Mouse (Mus musculus) T-helper 1 cell (primary cell): Measurements from ENCODE around the gene Fcf1.

Experiments
- in situ Hi-C: fragments of 300-600 bp; cut with MboI, MseI; formaldehyde crosslinking; loops from one replicate; pipeline ENCODE4 v1.15.1; 2025; ENCODE audit warnings: high pct_unique_total_duplicates

Gene Fcf1

GRCm38 (mm10) chr12:84968831-84969655 is 1.7 kb upstream of the Fcf1 start:
- in situ Hi-C loops: no loop called here

DNA sequence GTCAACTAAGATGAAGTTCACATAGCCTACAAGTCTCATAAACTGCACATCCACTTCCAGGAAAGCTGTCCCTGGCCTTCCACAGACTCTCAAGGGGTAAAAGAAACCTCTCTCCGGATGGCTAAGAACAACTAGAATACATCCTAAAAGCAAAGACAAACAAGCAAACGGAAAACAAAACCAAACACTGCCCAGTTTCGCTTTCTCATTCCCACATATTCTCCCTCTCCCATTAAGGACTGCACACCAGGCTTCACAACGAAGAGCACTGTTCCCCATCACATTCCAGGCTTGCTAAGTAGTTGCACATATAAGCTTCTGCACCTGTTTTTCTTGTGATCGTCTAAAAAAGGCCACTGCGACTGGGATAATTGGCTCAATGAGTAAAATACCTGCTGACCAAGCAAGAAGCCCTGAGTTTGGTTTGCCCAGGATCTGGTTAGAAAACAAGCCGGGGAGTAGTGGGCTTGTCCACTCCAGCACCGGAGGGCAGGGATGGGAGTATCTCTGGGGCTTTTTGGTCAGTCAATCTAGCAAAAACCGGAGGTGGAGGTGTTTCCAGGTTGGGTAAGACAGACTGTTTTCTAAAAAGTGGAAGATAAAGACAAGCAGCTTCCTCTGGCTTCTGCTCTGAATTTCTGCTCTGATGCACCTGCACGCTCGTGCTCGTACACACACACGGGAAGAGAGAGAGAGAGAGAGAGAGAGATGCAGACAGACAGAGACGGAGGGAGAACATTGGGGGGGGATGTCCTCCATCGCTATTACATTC is 855 bp upstream of the Fcf1 start:
- in situ Hi-C loops: no loop called here

GRCm38 (mm10) chr12:84979264-84979862 is 8.7 kb downstream of the Fcf1 start:
- in situ Hi-C loops: no loop called here

DNA sequence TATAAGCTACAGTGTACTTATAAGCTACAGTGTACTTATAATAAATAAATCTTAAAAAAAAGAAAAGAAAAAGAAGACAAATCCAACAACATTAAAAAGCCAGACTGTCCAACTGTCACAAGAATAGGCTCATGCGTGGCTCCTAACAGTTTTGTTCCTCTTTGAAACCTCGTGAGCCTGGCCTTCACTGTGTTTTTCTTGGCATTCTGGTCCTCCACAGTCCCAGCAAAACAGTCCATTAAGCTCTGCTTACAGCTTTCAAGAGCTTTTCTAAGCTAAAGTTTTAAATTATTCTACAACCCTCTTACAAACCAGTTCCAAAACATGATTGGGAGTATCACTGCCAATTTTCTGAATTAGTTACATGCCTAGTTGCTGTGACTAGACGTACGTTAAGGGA is 18.8 kb downstream of the Fcf1 start:
- in situ Hi-C loops: loop anchor here (10.0 kb wide), 1 partner anchor 1065 kb away; the partner anchor contains the start of gene Numb

- in situ Hi-C loops: loop anchor here (10.0 kb wide), 1 partner anchor 480 kb away; the partner anchor contains the start of gene Fos
Measured at GRCm38 (mm10) chr12:84995112-84995761, 24.5 kb downstream of the Fcf1 start.

DNA sequence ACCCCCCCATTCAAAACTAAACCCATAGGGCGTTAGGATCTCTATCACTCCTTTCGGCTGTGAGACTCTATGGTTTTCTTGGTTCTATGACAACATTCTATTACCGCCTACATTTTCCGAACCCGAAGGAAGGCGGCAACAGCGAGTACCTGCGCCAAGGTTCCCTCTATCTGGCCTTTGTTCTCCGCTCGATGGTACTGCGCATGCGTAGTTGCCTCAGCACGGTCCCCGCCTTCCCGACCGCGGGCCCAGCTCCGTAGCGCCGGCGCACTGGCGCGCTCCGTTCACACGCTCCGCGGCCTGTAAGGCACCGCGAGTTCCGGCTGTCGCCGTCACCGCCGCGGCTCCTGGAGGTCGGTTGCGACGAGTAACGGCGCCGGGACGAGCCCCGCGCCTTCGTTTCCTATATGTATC is 25.4 kb downstream of the Fcf1 start, which contains the start of gene Ylpm1:
Gene Ylpm1, plus strand, starts transcription at position 239 of the 414 bp plus-strand sequence.
- in situ Hi-C loops: loop anchor here (10.0 kb wide), 1 partner anchor 479 kb away; the partner anchor contains the start of gene Fos

GRCm38 (mm10) chr12:84996501-84997398 is 26.1 kb downstream of the Fcf1 start:
- in situ Hi-C loops: loop anchor here (10.0 kb wide), 1 partner anchor 478 kb away; the partner anchor contains the start of gene Fos

DNA sequence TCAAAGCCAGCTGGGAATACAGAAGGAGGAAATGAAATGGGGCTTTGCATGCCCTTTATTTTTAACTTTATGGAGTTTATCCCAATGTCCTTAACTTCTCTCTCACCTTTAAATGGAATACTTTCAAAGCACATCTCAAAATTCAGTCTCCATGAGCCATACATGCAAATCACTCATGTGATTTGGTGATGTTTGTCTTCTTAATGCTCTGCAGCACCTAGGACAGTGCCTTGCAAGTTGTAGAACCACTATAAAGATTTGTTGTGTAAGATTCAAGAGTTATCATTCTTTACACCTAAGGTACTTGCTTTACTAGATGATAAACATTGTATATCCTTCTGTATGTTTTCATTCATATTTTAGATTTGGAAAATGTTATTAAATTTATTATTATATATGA is 28.4 kb downstream of the Fcf1 start:
- in situ Hi-C loops: loop anchor here (10.0 kb wide), 1 partner anchor 476 kb away; the partner anchor contains the start of gene Fos

GRCm38 (mm10) chr12:85006206-85006605 is 35.5 kb downstream of the Fcf1 start:
- in situ Hi-C loops: no loop called here

DNA sequence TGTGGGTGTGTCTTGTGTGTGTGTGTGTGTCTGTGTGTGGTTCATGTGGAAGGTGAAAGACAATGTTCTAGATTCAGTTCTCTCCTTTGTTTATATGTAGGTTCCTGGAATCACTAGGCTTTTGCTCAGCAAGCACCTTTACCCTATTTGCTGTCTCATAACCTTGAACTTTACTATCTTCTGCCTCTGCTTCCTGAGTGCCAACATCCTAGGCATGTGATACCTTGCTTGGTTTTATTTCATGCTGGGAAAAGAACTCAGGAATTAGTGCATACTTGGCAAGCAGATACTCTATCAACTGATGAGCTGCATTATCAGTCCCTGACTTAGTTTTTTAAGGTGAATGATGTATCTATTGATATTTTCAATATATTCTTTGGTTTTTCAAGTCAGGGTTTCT is 36.3 kb downstream of the Fcf1 start:
- in situ Hi-C loops: no loop called here

GRCm38 (mm10) chr12:85009776-85010175 is 39.1 kb downstream of the Fcf1 start:
- in situ Hi-C loops: no loop called here

DNA sequence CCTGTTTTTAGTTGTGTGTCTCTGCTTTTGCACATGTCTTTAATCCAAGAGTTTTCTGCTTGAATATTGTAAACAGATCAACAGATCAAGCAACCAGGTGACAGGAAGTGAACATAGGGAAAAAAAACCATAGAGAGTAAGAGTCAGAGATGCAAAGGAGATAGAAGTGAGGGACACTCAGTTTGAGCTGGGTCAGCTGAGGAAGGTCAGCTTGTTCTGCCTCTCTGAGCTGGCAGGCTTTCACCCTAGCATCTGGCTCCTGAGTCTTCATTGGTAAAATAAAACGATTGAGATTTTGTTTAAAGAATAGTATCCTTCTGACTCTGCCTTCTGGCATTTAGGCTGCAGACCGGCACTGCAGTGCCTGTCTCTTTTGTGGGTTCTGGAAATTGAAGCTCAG is 39.8 kb downstream of the Fcf1 start:
- in situ Hi-C loops: no loop called here

GRCm38 (mm10) chr12:85012185-85012584 is 41.5 kb downstream of the Fcf1 start:
- in situ Hi-C loops: no loop called here

DNA sequence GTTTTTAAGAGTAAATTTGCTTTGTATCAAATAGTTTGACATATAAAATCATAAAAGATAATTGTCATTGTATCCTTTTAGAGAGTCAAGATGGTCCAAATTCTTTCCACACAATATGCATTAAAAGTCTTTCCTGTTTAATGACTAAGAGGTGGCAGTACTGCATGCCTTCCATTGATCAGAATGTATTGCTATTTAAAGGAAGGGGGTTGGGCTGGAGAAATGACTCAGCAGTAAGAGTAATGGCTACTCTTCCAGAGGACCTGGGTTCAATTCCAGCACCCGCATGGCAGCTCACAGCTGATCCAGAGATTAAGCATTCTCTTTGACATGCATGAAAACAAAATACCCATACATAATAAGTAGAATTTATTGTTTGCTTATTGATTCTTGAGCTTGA is 51.4 kb downstream of the Fcf1 start:
- in situ Hi-C loops: no loop called here

- in situ Hi-C loops: no loop called here
Measured at GRCm38 (mm10) chr12:85032710-85033109, 62.0 kb downstream of the Fcf1 start.
